Mouse (Mus musculus) brain, embryonic 18.5 days (tissue): ENCODE results near the gene Satb2.

Experiments
- DNase-seq: peaks from one replicate; pipeline ENCODE4 v3.0.0-alpha.2; 2012; ENCODE audit warnings: low read depth, low spot score

The Satb2 gene

GRCm38 (mm10) chr1:56978151-56978700, at the start of gene Satb2:
Gene Satb2 (minus strand): TSS chr1:56978650.
- no peak for DNase-seq

- DNase-seq, result no peak
Measured at GRCm38 (mm10) chr1:57018941-57019340, 40.5 kb upstream of the Satb2 start.

GRCm38 (mm10) chr1:57013856-57014255, 35.4 kb upstream of the Satb2 start:
- DNase-seq, result no peak

- DNase-seq, result no peak
Measured at GRCm38 (mm10) chr1:57009171-57009570, 30.7 kb upstream of the Satb2 start.

GRCm38 (mm10) chr1:56995041-56995440, 16.6 kb upstream of the Satb2 start:
- no peak for DNase-seq

GRCm38 (mm10) chr1:56992310-56992709, 13.9 kb upstream of the Satb2 start:
- DNase-seq, result no peak

GRCm38 (mm10) chr1:56991613-56992012, 13.2 kb upstream of the Satb2 start:
- DNase-seq, result no peak

GRCm38 (mm10) chr1:56984483-56984810, 6.0 kb upstream of the Satb2 start:
- DNase-seq, result no peak

- DNase-seq, result no peak
Measured at GRCm38 (mm10) chr1:56983771-56984482, 5.5 kb upstream of the Satb2 start.

- DNase-seq, result no peak
Measured at GRCm38 (mm10) chr1:56983100-56983590, 4.7 kb upstream of the Satb2 start.

GRCm38 (mm10) chr1:56982631-56983030, 4.2 kb upstream of the Satb2 start:
- DNase-seq, result no peak

- DNase-seq, result no peak
Measured at GRCm38 (mm10) chr1:56981947-56982555, 3.6 kb upstream of the Satb2 start.

GRCm38 (mm10) chr1:56981508-56981907, 3.1 kb upstream of the Satb2 start:
- DNase-seq, result no peak

GRCm38 (mm10) chr1:56980631-56981275, 2.3 kb upstream of the Satb2 start:
- no peak for DNase-seq

GRCm38 (mm10) chr1:56979531-56980395, 1.3 kb upstream of the Satb2 start:
- no peak for DNase-seq

- DNase-seq, result no peak
Measured at GRCm38 (mm10) chr1:56977201-56978100, 999 bp downstream of the Satb2 start.

GRCm38 (mm10) chr1:56976825-56977104, 1.7 kb downstream of the Satb2 start:
- no peak for DNase-seq

GRCm38 (mm10) chr1:56976044-56976824, 2.2 kb downstream of the Satb2 start:
- no peak for DNase-seq

GRCm38 (mm10) chr1:56975546-56975945, 2.9 kb downstream of the Satb2 start:
- no peak for DNase-seq

- no peak for DNase-seq
Measured at GRCm38 (mm10) chr1:56974187-56974586, 4.3 kb downstream of the Satb2 start.
